Mouse (Mus musculus): ENCODE data around the gene Wnt8b. TPM values are rescaled to one million over a fixed set of nuclear protein-coding genes. Genes with fewer than 3 reads are reported as not detected.
A peak's percentile ranks its signal among the peaks of the same experiment; 100 is the strongest.

Wnt8b gene
- polyA plus RNA-seq, 1 experiment, result not detected

- TF ChIP-seq CTCF (IDR thresholded peaks at IDR 0.05; ENCODE audit: control insufficient read depth, insufficient read depth, low read length) (no peak), POLR2A (IDR thresholded peaks at IDR 0.05; ENCODE audit: borderline replicate concordance, control insufficient read depth, low read depth, low read length) (no peak)
- Histone ChIP-seq H3K27ac (ENCODE audit: control insufficient read depth, insufficient read depth, low read depth, low read length, poor library complexity) (no peak overlapping the region), H3K4me3 (replicated peaks; ENCODE audit: control insufficient read depth, low read depth, low read length) (no peak overlapping the region), H3K4me1 (ENCODE audit: control insufficient read depth, insufficient read depth, low read length) (no peaks in the 10 kb centered on the region)
- WGBS, result 85% methylated on average over 8 of the region's 8 CpGs
These were observed 44.1 kb downstream of the Wnt8b start for GRCm38 (mm10) chr19:44537416-44537815.

GRCm38 (mm10) chr19:44542694-44543178, 49.5 kb downstream of the Wnt8b start:
- Histone ChIP-seq H3K4me1 (ENCODE audit: control insufficient read depth, insufficient read depth, low read length) (no peaks in the 10 kb centered on the region; the same call in 1 of the 2 replicates), H3K4me3 (replicated peaks; ENCODE audit: control insufficient read depth, low read depth, low read length) (no peak overlapping the region), H3K27ac (ENCODE audit: control insufficient read depth, insufficient read depth, low read depth, low read length, poor library complexity) (no peak overlapping the region)
- TF ChIP-seq CTCF (IDR thresholded peaks at IDR 0.05; ENCODE audit: control insufficient read depth, insufficient read depth, low read length) (no peak), POLR2A (IDR thresholded peaks at IDR 0.05; ENCODE audit: borderline replicate concordance, control insufficient read depth, low read depth, low read length) (no peak)
- 78% methylated on average over 8 of the region's 8 CpGs for WGBS

GRCm38 (mm10) chr19:44544372-44544771, 51.1 kb downstream of the Wnt8b start:
- WGBS, result 67% methylated on average over 10 of the region's 10 CpGs
- no peak overlapping the region for H3K4me3 ChIP-seq (replicated peaks; ENCODE audit: control insufficient read depth, low read depth, low read length)

GRCm38 (mm10) chr19:44544775-44545174, 51.5 kb downstream of the Wnt8b start:
- TF ChIP-seq POLR2A (IDR thresholded peaks at IDR 0.05; ENCODE audit: borderline replicate concordance, control insufficient read depth, low read depth, low read length), result no peak
- TF ChIP-seq CTCF (IDR thresholded peaks at IDR 0.05; ENCODE audit: control insufficient read depth, insufficient read depth, low read length), result peak; percentile 81
- no peak overlapping the region for H3K27ac ChIP-seq (ENCODE audit: control insufficient read depth, insufficient read depth, low read depth, low read length, poor library complexity)
- WGBS, result 3% methylated on average over 13 of the region's 13 CpGs
- H3K4me1 ChIP-seq (ENCODE audit: control insufficient read depth, insufficient read depth, low read length), result no peaks in the 10 kb centered on the region; the same call in 1 of the 2 replicates
- H3K4me3 ChIP-seq (replicated peaks; ENCODE audit: control insufficient read depth, low read depth, low read length), result no peak overlapping the region

More at GRCm38 (mm10) chr19:44544372-44544771, 51.1 kb downstream of the Wnt8b start:
- H3K27ac ChIP-seq (ENCODE audit: control insufficient read depth, insufficient read depth, low read depth, low read length, poor library complexity), result no peak overlapping the region
- TF ChIP-seq POLR2A (IDR thresholded peaks at IDR 0.05; ENCODE audit: borderline replicate concordance, control insufficient read depth, low read depth, low read length), result no peak
- no peak for TF ChIP-seq CTCF (IDR thresholded peaks at IDR 0.05; ENCODE audit: control insufficient read depth, insufficient read depth, low read length)
- H3K4me1 ChIP-seq (ENCODE audit: control insufficient read depth, insufficient read depth, low read length), result no peaks in the 10 kb centered on the region; the same call in 1 of the 2 replicates

GRCm38 (mm10) chr19:44545321-44546041, 52.2 kb downstream of the Wnt8b start, which contains the start of gene Sec31b:
Sec31b (minus strand) TSS chr19:44545864.
- peak within 1 kb of the TSS; percentile 57 for H3K4me3 ChIP-seq (replicated peaks; ENCODE audit: control insufficient read depth, low read depth, low read length)
- TF ChIP-seq CTCF (IDR thresholded peaks at IDR 0.05; ENCODE audit: control insufficient read depth, insufficient read depth, low read length), result no peak
- no peak for TF ChIP-seq POLR2A (IDR thresholded peaks at IDR 0.05; ENCODE audit: borderline replicate concordance, control insufficient read depth, low read depth, low read length)
- H3K27ac ChIP-seq (ENCODE audit: control insufficient read depth, insufficient read depth, low read depth, low read length, poor library complexity), result 0 out of 2 replicates have a peak within 1 kb of the TSS, but pooled peaks have one; percentile 8
- 5% methylated on average over 47 of the region's 47 CpGs for WGBS
- no peaks in the 10 kb centered on the region; the same call in 1 of the 2 replicates for H3K4me1 ChIP-seq (ENCODE audit: control insufficient read depth, insufficient read depth, low read length)

- TF ChIP-seq POLR2A (IDR thresholded peaks at IDR 0.05; ENCODE audit: borderline replicate concordance, control insufficient read depth, low read depth, low read length), result no peak
- no peak for TF ChIP-seq CTCF (IDR thresholded peaks at IDR 0.05; ENCODE audit: control insufficient read depth, insufficient read depth, low read length)
- 88% methylated on average over 4 of the region's 4 CpGs for WGBS
- H3K4me3 ChIP-seq (replicated peaks; ENCODE audit: control insufficient read depth, low read depth, low read length), result no peak within 1 kb of the TSS
- H3K27ac ChIP-seq (ENCODE audit: control insufficient read depth, insufficient read depth, low read depth, low read length, poor library complexity), result no peak within 1 kb of the TSS
- H3K4me1 ChIP-seq (ENCODE audit: control insufficient read depth, insufficient read depth, low read length), result no peaks in the 10 kb centered on the region
These were observed 59.5 kb downstream of the Wnt8b start, which contains the start of gene Gm20538 for GRCm38 (mm10) chr19:44552731-44553130. Gm20538 (minus strand) TSS chr19:44552831.

GRCm38 (mm10) chr19:44553286-44553685, 60.0 kb downstream of the Wnt8b start:
- Histone ChIP-seq H3K27ac (ENCODE audit: control insufficient read depth, insufficient read depth, low read depth, low read length, poor library complexity) (no peak overlapping the region), H3K4me3 (replicated peaks; ENCODE audit: control insufficient read depth, low read depth, low read length) (no peak overlapping the region), H3K4me1 (ENCODE audit: control insufficient read depth, insufficient read depth, low read length) (no peaks in the 10 kb centered on the region)
- TF ChIP-seq POLR2A (IDR thresholded peaks at IDR 0.05; ENCODE audit: borderline replicate concordance, control insufficient read depth, low read depth, low read length) (no peak), CTCF (IDR thresholded peaks at IDR 0.05; ENCODE audit: control insufficient read depth, insufficient read depth, low read length) (no peak)
- 90% methylated on average over 4 of the region's 4 CpGs for WGBS

- WGBS, result 3% methylated on average over 8 of the region's 8 CpGs
- peak overlapping the region; percentile 32; the same call in 1 of the 2 replicates for H3K27ac ChIP-seq (ENCODE audit: control insufficient read depth, insufficient read depth, low read depth, low read length, poor library complexity)
- no peaks in the 10 kb centered on the region for H3K4me1 ChIP-seq (ENCODE audit: control insufficient read depth, insufficient read depth, low read length)
- TF ChIP-seq POLR2A (IDR thresholded peaks at IDR 0.05; ENCODE audit: borderline replicate concordance, control insufficient read depth, low read depth, low read length), result no peak
- TF ChIP-seq CTCF (IDR thresholded peaks at IDR 0.05; ENCODE audit: control insufficient read depth, insufficient read depth, low read length), result no peak
- peak overlapping the region; percentile 98 for H3K4me3 ChIP-seq (replicated peaks; ENCODE audit: control insufficient read depth, low read depth, low read length)
These were observed 61.2 kb downstream of the Wnt8b start for GRCm38 (mm10) chr19:44554490-44554860.

Data from bone marrow, adult 2 months (tissue).